Mouse (Mus musculus) central nervous system, embryonic 18 days (tissue): ENCODE results near the gene Adamts2. TPM values are rescaled to one million over a fixed set of nuclear protein-coding genes. Genes with fewer than 3 reads are reported as not detected.

ENCODE experiments used
- polyA plus RNA-seq: library from polyadenylated mRNA; depleted of rRNA; stranded (reverse); fragments of >200 nt; gene quantifications from 2 replicates; pipeline ENCODE4 v1.2.3, GENCODE M21; 2012; rRNA removed

Gene Adamts2
- 10.6 and 10.8 TPM in 2 replicates for polyA plus RNA-seq

DNA sequence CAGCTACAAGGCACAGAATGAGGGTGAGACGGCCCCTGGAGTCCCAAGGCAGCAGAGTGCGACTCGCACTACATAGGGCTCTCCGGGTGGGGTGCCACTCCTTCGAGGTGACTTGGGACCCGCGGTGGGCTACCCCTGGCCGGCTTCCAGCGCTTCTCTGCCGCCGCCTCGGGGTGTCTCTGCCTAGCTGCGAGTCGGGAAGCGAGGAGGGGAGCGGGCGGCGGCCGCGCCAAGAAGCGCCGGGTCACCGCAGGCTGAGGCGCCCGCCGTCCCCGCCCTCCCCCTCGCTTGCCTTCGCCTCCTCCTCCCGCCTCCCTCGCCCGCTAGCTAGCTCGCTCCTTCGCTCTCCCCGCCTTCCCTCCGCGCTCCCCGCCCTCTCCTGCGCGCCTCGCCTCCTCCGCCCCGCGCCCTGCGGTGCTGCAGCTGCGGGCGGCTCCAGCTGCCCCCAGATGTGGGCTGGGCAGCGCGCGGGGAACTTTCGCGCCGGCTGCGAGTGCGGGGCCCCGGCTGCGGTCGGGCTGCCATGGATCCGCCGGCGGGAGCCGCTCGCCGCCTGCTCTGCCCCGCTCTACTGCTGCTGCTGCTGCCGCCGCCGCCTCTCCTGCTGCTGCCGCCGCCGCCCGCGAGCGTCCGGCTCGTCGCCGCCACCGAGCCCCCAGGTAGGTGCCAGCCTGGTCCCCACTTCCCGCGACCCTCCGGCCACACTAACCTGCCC is at the start of gene Adamts2:
TSS of gene Adamts2 (plus strand) at position 444 of the 715 bp plus-strand sequence.

DNA sequence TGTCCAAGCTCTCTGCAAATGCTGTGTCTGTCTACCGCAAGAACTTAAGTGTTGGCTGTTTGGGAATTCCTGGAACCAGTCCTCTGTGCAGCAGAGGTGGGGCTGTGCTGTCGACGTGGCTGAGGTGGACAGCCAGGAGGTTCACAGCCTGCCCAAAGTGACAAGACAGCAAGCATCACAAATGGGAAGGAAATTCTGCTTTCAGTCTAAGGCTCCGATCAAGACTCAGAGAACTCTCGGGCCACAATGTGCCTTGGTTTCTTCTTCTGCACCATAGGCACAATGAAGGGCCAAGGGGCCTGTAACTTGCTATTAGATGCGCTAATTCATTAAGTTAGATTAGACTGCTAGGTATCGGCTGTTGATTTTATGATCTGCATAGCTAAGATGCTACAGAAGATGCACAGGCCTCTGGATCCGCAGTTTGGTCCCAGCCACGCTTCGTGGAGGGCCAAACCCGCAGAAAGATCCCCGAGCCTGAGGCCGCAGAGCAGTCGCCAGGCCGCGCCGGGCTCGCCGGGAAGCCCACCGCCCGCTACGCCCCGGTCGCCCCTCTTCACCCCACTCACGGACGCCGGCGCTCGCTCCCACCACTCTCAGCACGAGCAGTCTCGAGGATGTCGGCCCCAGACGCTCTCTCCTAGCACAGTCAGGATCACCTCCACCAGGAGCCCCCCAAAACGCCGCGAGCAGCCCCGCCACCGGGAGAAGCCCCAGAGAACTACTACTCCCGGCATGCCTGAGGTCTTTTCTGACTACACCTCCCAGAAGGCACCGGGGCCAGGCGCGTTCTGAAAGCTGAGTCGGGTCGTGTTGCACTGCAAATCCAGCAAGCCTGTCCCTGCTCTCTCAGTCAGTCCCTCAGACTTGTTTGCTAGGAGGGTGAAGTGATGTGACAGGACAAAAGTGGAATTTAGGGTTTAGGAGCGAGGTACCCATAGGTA is 225.4 kb downstream of the Adamts2 start, which contains the start of gene Zfp354c:
TSS of gene Zfp354c (minus strand) at position 715 of the 944 bp plus-strand sequence.

DNA sequence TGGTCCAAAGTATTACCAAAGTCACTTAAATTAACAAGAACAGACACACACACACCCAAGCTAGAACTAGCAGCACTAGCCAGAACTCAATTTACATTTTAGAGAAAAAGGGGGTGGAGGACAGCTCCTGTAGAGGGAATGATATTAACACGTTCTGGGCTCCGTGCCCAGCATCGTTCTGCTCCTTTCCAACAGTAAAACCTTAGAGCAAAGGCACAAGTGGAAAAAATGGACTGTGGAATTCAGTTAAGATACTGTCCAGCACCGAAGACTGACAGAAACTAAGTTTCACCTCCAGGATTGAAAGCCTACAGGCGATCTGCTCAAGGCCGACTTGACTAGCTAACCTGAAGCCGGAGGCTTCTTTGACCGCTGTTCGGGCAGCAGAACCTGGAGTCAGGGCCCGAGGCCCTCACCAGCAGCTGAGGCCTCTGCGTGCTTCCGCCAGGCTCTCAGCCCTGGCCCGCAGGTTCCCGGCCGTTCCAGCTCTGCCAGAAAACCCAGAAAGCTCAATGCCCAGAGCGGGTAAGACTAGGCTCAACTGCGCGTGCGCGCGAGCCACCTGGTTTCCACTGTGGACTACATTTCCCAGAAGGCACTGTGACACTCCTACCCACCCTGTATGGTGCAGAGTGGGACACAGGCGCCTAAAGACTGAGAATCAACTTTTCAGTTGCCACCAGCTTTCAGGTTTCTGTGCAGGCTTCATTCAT is 239.3 kb downstream of the Adamts2 start, which contains the start of gene Zfp879:
TSS of gene Zfp879 (minus strand) at position 530 of the 713 bp plus-strand sequence.

DNA sequence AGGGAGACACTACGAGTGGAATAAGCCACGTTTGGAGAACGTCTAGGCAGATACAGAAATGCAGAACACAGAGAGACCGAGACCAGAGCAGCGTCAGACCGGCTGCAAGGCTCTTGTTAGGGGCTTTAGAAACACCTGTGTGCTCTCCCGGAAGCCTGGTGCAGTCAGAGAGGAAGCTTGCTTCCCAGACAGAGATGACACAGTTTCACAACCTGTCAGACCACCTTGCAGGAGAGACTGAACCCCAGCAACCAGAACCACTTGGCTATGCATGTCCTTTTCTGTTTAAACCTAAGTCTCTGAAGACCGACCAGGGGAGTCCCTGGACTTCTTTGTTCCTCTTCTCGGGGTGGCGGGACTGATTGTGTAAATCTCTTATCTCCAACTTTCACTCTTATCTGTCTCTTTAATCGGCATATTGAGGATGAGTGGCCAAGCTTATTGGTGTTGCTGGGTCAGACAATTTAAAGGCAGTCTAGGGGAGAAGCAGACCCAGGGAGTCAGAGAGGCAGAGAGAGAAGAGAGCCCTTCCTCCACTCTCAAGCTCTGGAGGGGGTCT is 248.4 kb downstream of the Adamts2 start, which contains the start of gene Grm6:
TSS of gene Grm6 (plus strand) at position 509 of the 559 bp plus-strand sequence.

Other genes with a start within 250 kb of the Adamts2 start
- 0.41 and 0.76 TPM in 2 replicates for gene Cby3, start 247.6 kb upstream of the Adamts2 start, polyA plus RNA-seq
- gene Hnrnph1, start 225.1 kb upstream of the Adamts2 start, polyA plus RNA-seq, result 504 and 525 TPM in 2 replicates
- gene Rufy1, start 171.0 kb upstream of the Adamts2 start, polyA plus RNA-seq, result 24.1 and 24.5 TPM in 2 replicates
- gene Zfp354c, start 225.6 kb downstream of the Adamts2 start, polyA plus RNA-seq, result 35.9 and 38.0 TPM in 2 replicates
- 2.6 and 2.7 TPM in 2 replicates for gene Zfp879, start 239.5 kb downstream of the Adamts2 start, polyA plus RNA-seq
- gene Grm6, start 248.6 kb downstream of the Adamts2 start, polyA plus RNA-seq, result 0.03 and 0.05 TPM in 2 replicates